Comparison of ENCODE assay signal across 11 mouse cellular contexts in the genomic region with DNA sequence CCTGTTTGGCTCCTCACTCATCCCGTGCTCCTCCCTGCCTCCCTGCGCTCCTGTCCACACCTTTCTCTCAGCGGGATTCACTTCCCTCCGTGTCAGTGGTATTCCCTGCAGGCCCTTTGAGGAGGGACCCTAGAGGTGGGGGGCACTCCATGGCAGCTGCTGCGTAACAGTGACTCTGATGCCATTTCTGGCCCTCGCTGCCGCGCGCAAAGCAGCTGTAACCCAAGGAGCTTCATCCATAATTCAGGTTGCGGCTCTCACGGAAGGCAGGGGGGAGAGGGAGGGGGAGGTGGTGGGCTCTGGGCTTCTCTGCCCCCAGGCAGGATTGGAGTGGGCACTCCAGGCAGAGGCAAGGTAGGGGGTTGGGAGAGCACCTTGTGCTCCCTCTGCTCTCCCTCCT. TPM values are rescaled to one million over a fixed set of nuclear protein-coding genes. Genes with fewer than 3 reads are reported as not detected.
DNase-seq lines count a peak whose midpoint lies in the region; ATAC-seq and TF ChIP-seq lines count a peak whose summit lies in the region.
"Had no signal": no experiment of that assay in that cellular context is flagged by ENCODE, and none has a peak within 500 bp of the region (broad histone marks: within the 10 kb centered on the region; RNA-seq: fewer than 3 reads in every experiment).

No protein-coding gene starts in this region.

- no peak for TF ChIP-seq CTCF in cortical plate, adult 2 months (IDR thresholded peaks at IDR 0.05; ENCODE audit: extremely low read depth, insufficient read depth, low read length)

- H3K36me3 ChIP-seq in heart, embryonic 16.5 days (ENCODE audit: control insufficient read depth, insufficient read depth) = no peaks in the 10 kb centered on the region
- H3K36me3 ChIP-seq in forebrain, embryonic 14.5 days (ENCODE audit: control insufficient read depth, insufficient read depth, low read length) = no peaks in the 10 kb centered on the region
- no peaks in the 10 kb centered on the region for H3K36me3 ChIP-seq in limb, embryonic 14.5 days (ENCODE audit: control insufficient read depth, insufficient read depth, low read length)

- H3K9ac ChIP-seq in heart, embryonic 16.5 days (ENCODE audit: low read length) = peak overlapping the region; percentile 22; the same call in 1 of the 2 replicates
- peak overlapping the region; percentile 37; the same call in 1 of the 2 replicates for H3K9ac ChIP-seq in forebrain, embryonic 14.5 days (ENCODE audit: low read length)
- no peak overlapping the region for H3K9ac ChIP-seq in limb, embryonic 14.5 days (ENCODE audit: low read depth, low read length, severe bottlenecking)

- DNase-seq in heart, postnatal 36 days = no peak
- DNase-seq in forebrain, embryonic 14.5 days (ENCODE audit: low spot score) = no peak
- no peak for DNase-seq in limb, embryonic 14.5 days (ENCODE audit: low spot score)
- no peak for DNase-seq in gastrocnemius, adult 18-20 months (ENCODE audit: low spot score)
- no peak for DNase-seq in cerebellum, postnatal 4 days (ENCODE audit: low spot score in 2 of 2)
- no peak for DNase-seq in ovary, postnatal 10 days (ENCODE audit: low spot score)
- DNase-seq: kidney, adult 2 months; lung, postnatal 14 days had no signal

- peak overlapping the region; percentile 13; the same call in 1 of the 2 replicates for H3K4me2 ChIP-seq in heart, embryonic 16.5 days (ENCODE audit: low read depth, low read length)
- peak overlapping the region; percentile 83 for H3K4me2 ChIP-seq in forebrain, embryonic 14.5 days (ENCODE audit: low read length)
- peak overlapping the region; percentile 25 for H3K4me2 ChIP-seq in limb, embryonic 14.5 days (replicated peaks; ENCODE audit: low read depth, low read length, severe bottlenecking)

- H3K4me3 ChIP-seq in heart, embryonic 16.5 days (ENCODE audit: low read length) = no peak overlapping the region; the same call in 1 of the 2 replicates
- H3K4me3 ChIP-seq in cortical plate, adult 2 months (ENCODE audit: insufficient read depth, low read length) = peak overlapping the region; percentile 67
- peak overlapping the region; percentile 6; the same call in 1 of the 2 replicates for H3K4me3 ChIP-seq in forebrain, embryonic 14.5 days (ENCODE audit: low read depth, low read length)
- no peak overlapping the region for H3K4me3 ChIP-seq in limb, embryonic 14.5 days (replicated peaks; ENCODE audit: low read length)

- no peak for ATAC-seq in heart, embryonic 16.5 days (replicated peaks; ENCODE audit: extremely low read depth, insufficient read depth, low FRiP score)
- no peak for ATAC-seq in forebrain, embryonic 14.5 days
- ATAC-seq in limb, embryonic 14.5 days (ENCODE audit: low FRiP score, low read depth) = no peak

- no peak overlapping the region for H3K27ac ChIP-seq in heart, embryonic 16.5 days (ENCODE audit: low read length)
- no peak overlapping the region for H3K27ac ChIP-seq in cortical plate, adult 2 months (ENCODE audit: insufficient read depth, low read length)
- no peak overlapping the region for H3K27ac ChIP-seq in forebrain, embryonic 14.5 days (ENCODE audit: low read depth, low read length)
- no peak overlapping the region for H3K27ac ChIP-seq in limb, embryonic 14.5 days (replicated peaks; ENCODE audit: low read depth, low read length)

- intact Hi-C loops in heart, postnatal 36 days (cut with DNase I) = no loop called here

- no peaks in the 10 kb centered on the region for H3K9me3 ChIP-seq in heart, embryonic 16.5 days (replicated peaks; ENCODE audit: control insufficient read depth, low read length)
- H3K9me3 ChIP-seq in forebrain, embryonic 14.5 days (replicated peaks; ENCODE audit: control insufficient read depth, low read length) = no peaks in the 10 kb centered on the region
- no peaks in the 10 kb centered on the region for H3K9me3 ChIP-seq in limb, embryonic 14.5 days (ENCODE audit: control insufficient read depth, low read length)

- H3K27me3 ChIP-seq in heart, embryonic 16.5 days (ENCODE audit: control insufficient read depth, insufficient read depth, low read length) = peaks cover 73% of the 10 kb centered on the region
- H3K27me3 ChIP-seq in forebrain, embryonic 14.5 days (replicated peaks; ENCODE audit: control insufficient read depth, insufficient read depth, low read length) = peaks cover 45% of the 10 kb centered on the region
- H3K27me3 ChIP-seq in limb, embryonic 14.5 days (ENCODE audit: control insufficient read depth, insufficient read depth, low read length) = peaks cover 83% of the 10 kb centered on the region

- 4% methylated on average over 11 of the region's 11 CpGs for WGBS in heart, embryonic 16.5 days
- WGBS in forebrain, embryonic 14.5 days = 9% methylated on average over 11 of the region's 11 CpGs
- WGBS in limb, embryonic 14.5 days = 3% methylated on average over 11 of the region's 11 CpGs

- TF ChIP-seq POLR2A in cortical plate, adult 2 months (IDR thresholded peaks at IDR 0.05; ENCODE audit: extremely low read depth, insufficient read depth, low read length) = no peak
- TF ChIP-seq POLR2A in limb, embryonic 14.5 days (IDR thresholded peaks at IDR 0.05; ENCODE audit: borderline replicate concordance, extremely low read depth, insufficient read depth, insufficient read length) = no peak

- peaks cover 14% of the 10 kb centered on the region; the same call in 1 of the 2 replicates for H3K4me1 ChIP-seq in heart, embryonic 16.5 days (ENCODE audit: control insufficient read depth, insufficient read depth, low read length)
- 0 out of 2 replicates have a peak, but pooled peaks cover 1% of the 10 kb centered on the region for H3K4me1 ChIP-seq in cortical plate, adult 2 months (ENCODE audit: control insufficient read depth, insufficient read depth, low read length)
- H3K4me1 ChIP-seq in forebrain, embryonic 14.5 days (ENCODE audit: control insufficient read depth, insufficient read depth, low read length) = peaks cover 15% of the 10 kb centered on the region
- no peaks in the 10 kb centered on the region; the same call in 1 of the 2 replicates for H3K4me1 ChIP-seq in limb, embryonic 14.5 days (ENCODE audit: control insufficient read depth, insufficient read depth, low read length)

RNA-seq across cellular contexts. Expression of gene Rtn4rl2, which starts 3.0 kb away (rescaled TPM):
- 1.5 and 1.7 TPM in 2 replicates for polyA plus RNA-seq in heart, embryonic 16.5 days (2015; fragmentation: Nextera tagmentation; extraction: Ambion mirVana)
- total RNA-seq in heart, postnatal 36 days (2021) = 1 to 10 TPM; 2.6 to 3.2 TPM
- polyA plus RNA-seq in cortical plate, adult 2 months (2012; rRNA removed) = 73.3 and 76.9 TPM in 2 replicates
- 7.5 and 13.6 TPM in 2 replicates for polyA plus RNA-seq in forebrain, embryonic 14.5 days (2014; fragmentation: Nextera tagmentation; extraction: Ambion mirVana)
- 4.5 and 6.5 TPM in 2 replicates for polyA plus RNA-seq in limb, embryonic 14.5 days (2012; rRNA removed)
- 1.5 and 1.9 TPM in 2 replicates for polyA plus RNA-seq in limb, embryonic 14.5 days (2014; fragmentation: Nextera tagmentation; extraction: Ambion mirVana)
- total RNA-seq in gastrocnemius, adult 18-20 months (2021) = under 1 TPM; 0.52 to 0.62 TPM
- total RNA-seq: CH12.LX had no signal

RNA-seq across cellular contexts. Expression of gene Slc43a1, which starts 44.9 kb away (rescaled TPM):
- 8.0 and 8.7 TPM in 2 replicates for polyA plus RNA-seq in heart, embryonic 16.5 days (2015; fragmentation: Nextera tagmentation; extraction: Ambion mirVana)
- total RNA-seq in heart, postnatal 36 days (2021) = 1 to 10 TPM; 2.1 to 2.5 TPM
- polyA plus RNA-seq in cortical plate, adult 2 months (2012; rRNA removed) = 0.13 and 0.52 TPM in 2 replicates
- 3.4 and 4.0 TPM in 2 replicates for polyA plus RNA-seq in forebrain, embryonic 14.5 days (2014; fragmentation: Nextera tagmentation; extraction: Ambion mirVana)
- 25.8 and 35.9 TPM in 2 replicates for polyA plus RNA-seq in limb, embryonic 14.5 days (2012; rRNA removed)
- polyA plus RNA-seq in limb, embryonic 14.5 days (2014; fragmentation: Nextera tagmentation; extraction: Ambion mirVana) = 15.5 and 18.5 TPM in 2 replicates
- total RNA-seq in gastrocnemius, adult 18-20 months (2021) = 10 to 100 TPM; 11.0 to 12.7 TPM

RNA-seq across cellular contexts. Expression of gene Slc43a3, which starts 52.8 kb away (rescaled TPM):
- 42.5 and 43.6 TPM in 2 replicates for polyA plus RNA-seq in heart, embryonic 16.5 days (2015; fragmentation: Nextera tagmentation; extraction: Ambion mirVana)
- total RNA-seq in heart, postnatal 36 days (2021) = 100 to 1,000 TPM in 1 of 2 experiments, 10 to 100 TPM in 1; 58.7 to 102 TPM
- polyA plus RNA-seq in cortical plate, adult 2 months (2012; rRNA removed) = 0.68 and 0.92 TPM in 2 replicates
- 6.6 and 7.0 TPM in 2 replicates for polyA plus RNA-seq in forebrain, embryonic 14.5 days (2014; fragmentation: Nextera tagmentation; extraction: Ambion mirVana)
- 73.2 and 85.5 TPM in 2 replicates for polyA plus RNA-seq in limb, embryonic 14.5 days (2012; rRNA removed)
- 32.1 and 34.9 TPM in 2 replicates for polyA plus RNA-seq in limb, embryonic 14.5 days (2014; fragmentation: Nextera tagmentation; extraction: Ambion mirVana)
- 10 to 100 TPM; 17.2 to 18.4 TPM for total RNA-seq in gastrocnemius, adult 18-20 months (2021)

RNA-seq across cellular contexts. Expression of gene Timm10, which starts 56.7 kb away (rescaled TPM):
- 92.9 and 97.9 TPM in 2 replicates for polyA plus RNA-seq in heart, embryonic 16.5 days (2015; fragmentation: Nextera tagmentation; extraction: Ambion mirVana)
- 100 to 1,000 TPM; 105 to 106 TPM for total RNA-seq in heart, postnatal 36 days (2021)
- polyA plus RNA-seq in cortical plate, adult 2 months (2012; rRNA removed) = 82.0 and 85.7 TPM in 2 replicates
- 70.2 and 90.7 TPM in 2 replicates for polyA plus RNA-seq in forebrain, embryonic 14.5 days (2014; fragmentation: Nextera tagmentation; extraction: Ambion mirVana)
- 52.3 and 59.7 TPM in 2 replicates for polyA plus RNA-seq in limb, embryonic 14.5 days (2012; rRNA removed)
- 56.0 and 58.4 TPM in 2 replicates for polyA plus RNA-seq in limb, embryonic 14.5 days (2014; fragmentation: Nextera tagmentation; extraction: Ambion mirVana)
- total RNA-seq in gastrocnemius, adult 18-20 months (2021) = 10 to 100 TPM; 38.2 to 57.8 TPM

Comparison
In these comparisons a context has a peak if more than half of its experiments do, and no peak if none do; other contexts are left out.
1. H3K4me2 ChIP-seq: peak in every context shown above with its lines; median percentile 83 in forebrain, embryonic 14.5 days; 25 in limb, embryonic 14.5 days; 13 in heart, embryonic 16.5 days.
2. H3K4me3 ChIP-seq: peak in cortical plate, adult 2 months (single experiment) and forebrain, embryonic 14.5 days (single experiment); none in heart, embryonic 16.5 days (single experiment) and limb, embryonic 14.5 days (single experiment).